Mouse (Mus musculus): Measurements from ENCODE around the gene Sik2.

DNA sequence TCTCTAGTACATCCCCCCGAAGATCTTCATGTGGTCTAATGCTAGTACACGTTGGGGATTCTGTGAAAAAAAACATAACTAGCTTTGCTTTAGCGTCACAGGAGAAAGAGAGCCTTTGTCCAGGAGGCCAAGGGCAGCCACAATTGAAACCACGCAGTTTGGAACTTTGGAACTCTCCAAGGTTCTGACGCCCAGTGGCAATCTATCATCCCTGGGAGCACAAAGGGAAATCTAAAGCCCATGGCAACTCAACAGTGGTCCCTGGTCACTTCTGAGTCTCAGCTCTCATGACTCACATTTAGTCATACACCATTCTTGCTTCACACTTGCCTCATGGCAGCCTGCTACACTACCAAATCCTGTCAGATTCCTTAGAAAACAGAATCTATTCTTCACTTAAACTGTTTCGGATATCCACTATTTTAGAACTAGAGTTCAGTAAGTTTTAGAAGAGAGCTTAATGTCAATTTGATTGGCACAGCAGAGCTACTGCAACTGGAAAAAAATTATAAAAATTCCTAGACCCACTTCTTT, 50.9 kb downstream of the Sik2 start:
- no peak for TF ChIP-seq JUND (IDR thresholded peaks at IDR 0.05; ENCODE audit: low read depth, low read length)
- TF ChIP-seq CTCF (IDR thresholded peaks at IDR 0.05 in 2 of 3, conservative IDR thresholded peaks at IDR 0.05 in 1 of 3; ENCODE audit: control insufficient read depth in 1 of 3, insufficient read depth in 1 of 3, low read depth in 2 of 3, low read length in 3 of 3, poor library complexity in 1 of 3, severe bottlenecking in 1 of 3), result no peak
- no peak for TF ChIP-seq MAFK (IDR thresholded peaks at IDR 0.05; ENCODE audit: borderline replicate concordance, low read depth, low read length)
- TF ChIP-seq POLR2A (IDR thresholded peaks at IDR 0.05; ENCODE audit: control insufficient read depth in 1 of 2, insufficient read depth in 1 of 2, low read depth in 1 of 2, low read length in 2 of 2, poor library complexity in 1 of 2), result no peak
- no peak for TF ChIP-seq TAL1 (IDR thresholded peaks at IDR 0.05; ENCODE audit: low read length)
- TF ChIP-seq EP300 (IDR thresholded peaks at IDR 0.05; ENCODE audit: low read depth in 1 of 2, low read length in 2 of 2), result no peak
- TF ChIP-seq SIN3A (IDR thresholded peaks at IDR 0.05; ENCODE audit: low read length), result no peak
- TF ChIP-seq ELF1 (IDR thresholded peaks at IDR 0.05; ENCODE audit: low read depth, low read length), result no peak
- TF ChIP-seq ZC3H11A (IDR thresholded peaks at IDR 0.05; ENCODE audit: low read depth, low read length), result no peak
- TF ChIP-seq RCOR1 (IDR thresholded peaks at IDR 0.05; ENCODE audit: low read depth, low read length), result no peak
- no peak for TF ChIP-seq USF1 (IDR thresholded peaks at IDR 0.05; ENCODE audit: low read depth, low read length)

Measured in MEL (cell line).